Mouse (Mus musculus) effector memory CD4-positive, alpha-beta T cell, adult 7 months (primary cell): ENCODE data around the gene Tstd3. TPM values are rescaled to one million over a fixed set of nuclear protein-coding genes. Genes with fewer than 3 reads are reported as not detected.

Experiments used
- polyA plus RNA-seq: library from polyadenylated mRNA; unstranded; fragments of 100-300 nt; shearing (Covaris generic); gene quantifications from one replicate; pipeline ENCODE4 v1.2.1, GENCODE M21; 2017

Gene Tstd3
- 8.5 TPM for polyA plus RNA-seq

DNA sequence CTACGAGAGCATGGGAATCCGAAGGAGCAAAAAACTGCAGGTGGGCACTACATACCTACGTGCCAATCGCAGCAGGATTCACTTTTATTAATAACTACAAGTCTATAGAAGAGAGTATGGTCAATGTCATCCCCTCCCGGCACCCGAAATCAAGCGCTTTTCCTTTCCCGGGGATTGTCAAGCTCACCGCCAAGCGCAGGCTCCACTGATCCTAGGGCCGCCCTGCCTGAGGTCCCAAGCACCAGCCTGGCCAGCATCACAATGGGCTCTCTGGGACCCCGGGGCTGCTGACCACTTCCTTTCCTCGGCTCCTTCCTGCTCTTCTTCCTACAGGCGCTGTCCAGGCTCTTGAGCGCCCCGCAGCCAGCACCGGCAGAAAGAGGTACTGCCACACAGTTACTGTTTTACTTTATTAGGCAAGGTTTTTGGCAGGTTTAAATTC lies at the start of gene Tstd3, which contains the start of gene Usp45:
Tstd3 (minus strand) TSS at position 350 of the 442 bp plus-strand sequence.
Usp45 (plus strand) TSS at position 294 of the 442 bp plus-strand sequence.

GRCm38 (mm10) chr4:21727615-21728165 lies 39.3 kb downstream of the Tstd3 start, which contains the start of gene Ccnc:
TSS of gene Ccnc (plus strand) at chr4:21727701.

Other genes with a start within 250 kb of the Tstd3 start
- gene Prdm13, start 81.2 kb downstream of the Tstd3 start, polyA plus RNA-seq = 0.28 TPM
- 30.5 TPM for gene Ccnc, start 39.5 kb downstream of the Tstd3 start, polyA plus RNA-seq
- gene Usp45, start 56 bp downstream of the Tstd3 start, polyA plus RNA-seq = 30.1 TPM
- gene Pnisr, start 80.4 kb upstream of the Tstd3 start, polyA plus RNA-seq = 149 TPM
- 7.3 TPM for gene Coq3, start 112.5 kb upstream of the Tstd3 start, polyA plus RNA-seq
- not detected for gene Faxc, start 164.1 kb upstream of the Tstd3 start, polyA plus RNA-seq